Mouse (Mus musculus): ENCODE data around the gene Shbg. TPM values are rescaled to one million over a fixed set of nuclear protein-coding genes. Genes with fewer than 3 reads are reported as not detected.
A peak's percentile ranks its signal among the peaks of the same experiment; 100 is the strongest.

Shbg gene
- not detected in 2 replicates for polyA plus RNA-seq (2015; fragmentation: Nextera tagmentation; extraction: Ambion mirVana)

- no peak within 1 kb of the TSS for H3K27ac ChIP-seq
- H3K4me2 ChIP-seq = no peak within 1 kb of the TSS
- WGBS = 81% methylated on average over 5 of the region's 5 CpGs
- no peak for ATAC-seq
- no peaks in the 10 kb centered on the region for H3K27me3 ChIP-seq
- no peak within 1 kb of the TSS for H3K9ac ChIP-seq
- peaks cover 17% of the 10 kb centered on the region for H3K4me1 ChIP-seq
- no peak within 1 kb of the TSS for H3K4me3 ChIP-seq
- no peaks in the 10 kb centered on the region for H3K9me3 ChIP-seq (replicated peaks)
- H3K36me3 ChIP-seq (ENCODE audit: poor library complexity, severe bottlenecking) = no peaks in the 10 kb centered on the region
Observed at GRCm38 (mm10) chr11:69617805-69618204, at the start of gene Shbg. Gene Shbg, minus strand, starts transcription at chr11:69617905.

GRCm38 (mm10) chr11:69666665-69667005 is 48.9 kb upstream of the Shbg start:
- Histone ChIP-seq H3K4me2 (no peak overlapping the region), H3K9ac (no peak overlapping the region), H3K27ac (no peak overlapping the region), H3K27me3 (no peaks in the 10 kb centered on the region), H3K4me3 (no peak overlapping the region), H3K9me3 (replicated peaks) (no peaks in the 10 kb centered on the region), H3K36me3 (ENCODE audit: poor library complexity, severe bottlenecking) (peaks cover 72% of the 10 kb centered on the region), H3K4me1 (peaks cover 32% of the 10 kb centered on the region)
- ATAC-seq = no peak
- 83% methylated on average over 3 of the region's 3 CpGs for WGBS

GRCm38 (mm10) chr11:69665961-69666664 is 48.4 kb upstream of the Shbg start, which contains the start of gene Cd68:
Gene Cd68, minus strand, starts transcription at chr11:69666153.
- no peak within 1 kb of the TSS for H3K9ac ChIP-seq

GRCm38 (mm10) chr11:69665457-69665960 is 47.8 kb upstream of the Shbg start:
- no peak overlapping the region for H3K4me2 ChIP-seq
- H3K9me3 ChIP-seq (replicated peaks) = no peaks in the 10 kb centered on the region
- H3K36me3 ChIP-seq (ENCODE audit: poor library complexity, severe bottlenecking) = peaks cover 68% of the 10 kb centered on the region
- no peaks in the 10 kb centered on the region for H3K27me3 ChIP-seq
- WGBS = 75% methylated on average over 9 of the region's 9 CpGs
- H3K27ac ChIP-seq = peak overlapping the region; percentile 19; the same call in 1 of the 2 replicates
- peaks cover 37% of the 10 kb centered on the region for H3K4me1 ChIP-seq
- no peak overlapping the region for H3K4me3 ChIP-seq
- H3K9ac ChIP-seq = no peak overlapping the region
- ATAC-seq = no peak

More at GRCm38 (mm10) chr11:69665961-69666664, 48.4 kb upstream of the Shbg start, which contains the start of gene Cd68:
- Histone ChIP-seq H3K4me1 (peaks cover 38% of the 10 kb centered on the region), H3K9me3 (replicated peaks) (no peaks in the 10 kb centered on the region), H3K4me3 (no peak within 1 kb of the TSS), H3K4me2 (no peak within 1 kb of the TSS), H3K27me3 (no peaks in the 10 kb centered on the region), H3K27ac (peak within 1 kb of the TSS; percentile 19; the same call in 1 of the 2 replicates), H3K36me3 (ENCODE audit: poor library complexity, severe bottlenecking) (peaks cover 72% of the 10 kb centered on the region)
- ATAC-seq = no peak
- WGBS = 33% methylated on average over 7 of the region's 7 CpGs

GRCm38 (mm10) chr11:69664841-69665240 is 47.1 kb upstream of the Shbg start:
- H3K4me2 ChIP-seq = no peak overlapping the region
- H3K4me3 ChIP-seq = no peak overlapping the region
- H3K4me1 ChIP-seq = peaks cover 34% of the 10 kb centered on the region
- no peaks in the 10 kb centered on the region for H3K9me3 ChIP-seq (replicated peaks)
- H3K27ac ChIP-seq = 0 out of 2 replicates have a peak overlapping the region, but pooled peaks have one; percentile 97
- peaks cover 68% of the 10 kb centered on the region for H3K36me3 ChIP-seq (ENCODE audit: poor library complexity, severe bottlenecking)
- 93% methylated on average over 7 of the region's 7 CpGs for WGBS
- no peaks in the 10 kb centered on the region for H3K27me3 ChIP-seq
- H3K9ac ChIP-seq = no peak overlapping the region
- ATAC-seq = no peak

- Histone ChIP-seq H3K9me3 (replicated peaks) (no peaks in the 10 kb centered on the region), H3K4me1 (peaks cover 24% of the 10 kb centered on the region), H3K27me3 (no peaks in the 10 kb centered on the region), H3K9ac (no peak overlapping the region), H3K36me3 (ENCODE audit: poor library complexity, severe bottlenecking) (peaks cover 64% of the 10 kb centered on the region), H3K4me2 (no peak overlapping the region), H3K4me3 (no peak overlapping the region), H3K27ac (peak overlapping the region; percentile 97)
- ATAC-seq = no peak
- 91% methylated on average over 6 of the region's 6 CpGs for WGBS
Observed at GRCm38 (mm10) chr11:69663795-69664194, 46.1 kb upstream of the Shbg start.

- ATAC-seq = peak; percentile 9
- Histone ChIP-seq H3K4me3 (peak overlapping the region; percentile 57), H3K9me3 (replicated peaks) (no peaks in the 10 kb centered on the region), H3K4me2 (peak overlapping the region; percentile 61), H3K9ac (peak overlapping the region; percentile 71), H3K4me1 (peaks cover 22% of the 10 kb centered on the region), H3K27me3 (no peaks in the 10 kb centered on the region), H3K27ac (peak overlapping the region; percentile 97), H3K36me3 (ENCODE audit: poor library complexity, severe bottlenecking) (peaks cover 64% of the 10 kb centered on the region)
- 69% methylated on average over 13 of the region's 13 CpGs for WGBS
Observed at GRCm38 (mm10) chr11:69662967-69663671, 45.4 kb upstream of the Shbg start.

- Histone ChIP-seq H3K4me1 (peaks cover 22% of the 10 kb centered on the region), H3K36me3 (ENCODE audit: poor library complexity, severe bottlenecking) (peaks cover 64% of the 10 kb centered on the region), H3K9me3 (replicated peaks) (no peaks in the 10 kb centered on the region), H3K9ac (peak within 1 kb of the TSS; percentile 71), H3K27ac (peak within 1 kb of the TSS; percentile 97), H3K4me2 (peak within 1 kb of the TSS; percentile 61), H3K4me3 (peak within 1 kb of the TSS; percentile 57), H3K27me3 (no peaks in the 10 kb centered on the region)
- WGBS = under 1% methylated on average over 48 of the region's 48 CpGs
- peak; percentile 96 for ATAC-seq
Observed at GRCm38 (mm10) chr11:69662213-69662966, 44.7 kb upstream of the Shbg start, which contains the start of gene Mpdu1. Gene Mpdu1, minus strand, starts transcription at chr11:69662642.

- H3K36me3 ChIP-seq (ENCODE audit: poor library complexity, severe bottlenecking) = peaks cover 65% of the 10 kb centered on the region
- ATAC-seq = no peak
- peak overlapping the region; percentile 61 for H3K4me2 ChIP-seq
- H3K9ac ChIP-seq = peak overlapping the region; percentile 71
- H3K27me3 ChIP-seq = no peaks in the 10 kb centered on the region
- H3K4me3 ChIP-seq = peak overlapping the region; percentile 57
- 0 out of 2 replicates have a peak overlapping the region, but pooled peaks have one; percentile 97 for H3K27ac ChIP-seq
- peaks cover 22% of the 10 kb centered on the region for H3K4me1 ChIP-seq
- 87% methylated on average over 3 of the region's 3 CpGs for WGBS
- H3K9me3 ChIP-seq (replicated peaks) = no peaks in the 10 kb centered on the region
Observed at GRCm38 (mm10) chr11:69661221-69661881, 43.6 kb upstream of the Shbg start.

- Histone ChIP-seq H3K27me3 (no peaks in the 10 kb centered on the region), H3K4me2 (no peak overlapping the region), H3K36me3 (ENCODE audit: poor library complexity, severe bottlenecking) (peaks cover 70% of the 10 kb centered on the region), H3K9me3 (replicated peaks) (no peaks in the 10 kb centered on the region), H3K4me3 (no peak overlapping the region), H3K4me1 (peaks cover 20% of the 10 kb centered on the region), H3K27ac (no peak overlapping the region), H3K9ac (no peak overlapping the region)
- 84% methylated on average over 15 of the region's 15 CpGs for WGBS
- no peak for ATAC-seq
Observed at GRCm38 (mm10) chr11:69657462-69657881, 39.8 kb upstream of the Shbg start.

Measured in forebrain, embryonic 13.5 days (tissue).